Mouse (Mus musculus): ENCODE results near the gene Tma7.
A peak's percentile ranks its signal among the peaks of the same experiment; 100 is the strongest.

DNA sequence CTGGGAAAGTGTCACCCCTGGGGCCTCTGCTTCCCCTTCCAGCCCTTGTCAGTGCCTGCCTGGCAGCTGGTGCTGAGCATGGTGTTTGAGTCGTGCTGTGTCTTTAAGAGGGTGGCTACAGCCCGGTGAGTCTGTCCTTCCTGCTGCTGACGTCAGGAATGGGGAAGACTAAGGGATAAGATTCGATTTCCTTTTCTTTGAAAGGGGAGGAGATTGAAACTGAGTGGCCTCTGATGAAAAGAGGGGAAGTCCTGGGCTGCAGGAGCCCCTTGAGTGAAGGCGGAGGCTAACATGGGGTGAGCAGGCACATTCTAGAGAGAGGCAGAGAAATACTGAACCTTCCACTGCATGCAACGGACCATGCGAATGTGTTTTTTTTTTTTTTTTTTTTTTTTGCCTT, 27.7 kb downstream of the Tma7 start:
- TF ChIP-seq GABPA (IDR thresholded peaks at IDR 0.05; ENCODE audit: low read depth, low read length) (no peak), GATA1 (IDR thresholded peaks at IDR 0.05; ENCODE audit: low read depth, low read length) (0 out of 2 replicates have a peak, but pooled peaks have one; percentile 14), CTCF (IDR thresholded peaks at IDR 0.05 in 2 of 3, conservative IDR thresholded peaks at IDR 0.05 in 1 of 3; ENCODE audit: control insufficient read depth in 1 of 3, insufficient read depth in 1 of 3, low read depth in 2 of 3, low read length in 3 of 3, poor library complexity in 1 of 3, severe bottlenecking in 1 of 3) (no peak), JUND (IDR thresholded peaks at IDR 0.05; ENCODE audit: low read depth, low read length) (no peak), MEF2A (IDR thresholded peaks at IDR 0.05; ENCODE audit: extremely low read depth, insufficient replicate concordance, low read depth, low read length, poor library complexity, severe bottlenecking) (no peak), HCFC1 (IDR thresholded peaks at IDR 0.05; ENCODE audit: low read depth, low read length) (peak; percentile 79), EP300 (IDR thresholded peaks at IDR 0.05; ENCODE audit: low read depth in 1 of 2, low read length in 2 of 2) (0 out of 4 replicates have a peak, but pooled peaks of 1 of the 2 experiments have one; percentile 7), TBP (IDR thresholded peaks at IDR 0.05; ENCODE audit: low read depth, low read length) (peak; percentile 74), MYC (IDR thresholded peaks at IDR 0.05; ENCODE audit: low read depth, low read length) (no peak), MAX (IDR thresholded peaks at IDR 0.05; ENCODE audit: low read length) (no peak), TCF12 (IDR thresholded peaks at IDR 0.05; ENCODE audit: low read depth, low read length) (peak; percentile 27; the same call in 1 of the 2 replicates), POLR2A (IDR thresholded peaks at IDR 0.05; ENCODE audit: control insufficient read depth in 1 of 2, insufficient read depth in 1 of 2, low read depth in 1 of 2, low read length in 2 of 2, poor library complexity in 1 of 2) (peak in 1 of 2 experiments; percentile 83; a peak in 2 of 4 replicates)

Data from MEL (cell line).